Mouse (Mus musculus): ENCODE results near the gene Scrn2.

DNA sequence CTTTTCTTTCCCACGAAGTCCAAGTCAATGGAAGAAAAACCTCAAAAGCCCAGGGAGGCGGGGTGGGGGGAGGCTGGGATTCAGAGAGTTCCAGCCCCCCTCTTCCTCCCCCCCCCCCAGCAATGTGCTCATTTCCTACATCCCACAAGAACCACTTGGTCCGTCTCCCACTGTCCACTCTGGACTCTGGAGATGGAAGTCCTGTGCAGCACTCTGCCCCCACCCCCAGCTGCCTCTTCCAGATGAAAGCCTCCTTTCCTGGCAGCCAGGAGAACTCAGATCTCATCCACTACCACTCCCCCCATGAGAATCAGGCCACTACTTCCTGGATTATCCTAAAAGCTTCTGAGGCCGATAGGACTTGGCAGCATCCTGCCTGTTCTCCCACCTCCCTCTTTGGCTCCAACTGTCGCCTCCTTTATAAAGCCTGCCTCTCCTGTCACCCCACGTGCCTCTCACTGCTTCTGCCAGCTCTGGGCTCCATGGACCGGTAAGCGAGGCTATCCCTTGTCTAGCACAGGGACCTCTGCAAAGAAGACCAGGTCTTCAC, 16.5 kb upstream of the Scrn2 start, which contains the start of gene Sp6:
- no peak for TF ChIP-seq POLR2A (IDR thresholded peaks at IDR 0.05; ENCODE audit: low read depth, low read length)
- no peak for TF ChIP-seq CTCF (IDR thresholded peaks at IDR 0.05; ENCODE audit: extremely low read depth, insufficient read length, insufficient replicate concordance, low read depth, low read length)

Measured in small intestine, adult 2 months (tissue).